Mouse (Mus musculus): Measurements from ENCODE around the gene Hsf5.

GRCm38 (mm10) chr11:87617606-87618005 is 642 bp downstream of the Hsf5 start:
- TF ChIP-seq POLR2A (IDR thresholded peaks at IDR 0.05; ENCODE audit: control insufficient read depth, extremely low read depth, insufficient read depth, low read length, poor library complexity) (no peak), CTCF (IDR thresholded peaks at IDR 0.05; ENCODE audit: borderline replicate concordance, control insufficient read depth, extremely low read depth, insufficient read depth, low read length, poor library complexity) (no peak)

All from thymus, adult 2 months (tissue).